Mouse (Mus musculus): ENCODE data around the gene Vav1. TPM values are rescaled to one million over a fixed set of nuclear protein-coding genes. Genes with fewer than 3 reads are reported as not detected.
A peak's percentile ranks its signal among the peaks of the same experiment; 100 is the strongest.

Vav1 gene
- polyA plus RNA-seq (2016; fragmentation: Nextera tagmentation; extraction: Ambion mirVana): 1.6 and 1.7 TPM in 2 replicates

GRCm38 (mm10) chr17:57278943-57279590 is at the start of gene Vav1:
Vav1 (plus strand) TSS chr17:57279100.
- 49% methylated on average over 25 of the region's 26 CpGs for WGBS
- Histone ChIP-seq H3K27me3 (replicated peaks) (peaks cover 39% of the 10 kb centered on the region), H3K36me3 (no peaks in the 10 kb centered on the region), H3K9ac (no peak within 1 kb of the TSS), H3K27ac (ENCODE audit: poor library complexity, severe bottlenecking) (no peak within 1 kb of the TSS), H3K4me3 (no peak within 1 kb of the TSS), H3K4me1 (replicated peaks) (peaks cover 14% of the 10 kb centered on the region), H3K4me2 (no peak within 1 kb of the TSS), H3K9me3 (replicated peaks) (no peaks in the 10 kb centered on the region)
- ATAC-seq (ENCODE audit: insufficient number of reproducible peaks, low FRiP score): no peak

GRCm38 (mm10) chr17:57229851-57230727 is 48.8 kb upstream of the Vav1 start:
- no peak overlapping the region for H3K4me3 ChIP-seq
- peaks cover 18% of the 10 kb centered on the region for H3K27me3 ChIP-seq (replicated peaks)
- no peaks in the 10 kb centered on the region for H3K9me3 ChIP-seq (replicated peaks)
- 72% methylated on average over 15 of the region's 15 CpGs for WGBS
- H3K4me1 ChIP-seq (replicated peaks): 0 out of 2 replicates have a peak, but pooled peaks cover 3% of the 10 kb centered on the region
- no peak overlapping the region for H3K9ac ChIP-seq
- no peak for ATAC-seq (ENCODE audit: insufficient number of reproducible peaks, low FRiP score)
- H3K36me3 ChIP-seq: peaks cover 10% of the 10 kb centered on the region
- no peak overlapping the region for H3K4me2 ChIP-seq
- H3K27ac ChIP-seq (ENCODE audit: poor library complexity, severe bottlenecking): no peak overlapping the region

DNA sequence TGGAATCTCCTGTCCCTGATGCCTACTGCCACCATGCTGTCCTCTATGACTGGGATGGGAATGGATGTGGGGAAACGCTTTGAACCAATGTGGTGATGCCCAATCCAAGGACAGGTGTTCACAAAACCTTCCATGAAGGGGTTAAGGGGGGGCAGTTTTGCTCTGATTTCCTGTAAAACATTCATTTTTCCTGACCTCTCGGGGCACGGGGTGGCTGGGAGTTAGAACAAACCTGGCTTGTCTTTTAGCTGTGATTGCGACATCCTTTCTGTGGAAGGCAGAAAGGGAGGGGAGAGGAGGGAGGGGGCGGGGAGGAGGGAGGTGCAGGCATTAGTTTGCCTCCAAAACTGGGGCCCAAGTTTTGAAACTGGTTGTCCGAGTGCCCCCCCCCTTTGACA is 48.2 kb upstream of the Vav1 start:
- no peak overlapping the region for H3K4me3 ChIP-seq
- ATAC-seq (ENCODE audit: insufficient number of reproducible peaks, low FRiP score): no peak
- no peaks in the 10 kb centered on the region for H3K9me3 ChIP-seq (replicated peaks)
- H3K4me2 ChIP-seq: no peak overlapping the region
- peaks cover 16% of the 10 kb centered on the region for H3K36me3 ChIP-seq
- H3K9ac ChIP-seq: no peak overlapping the region
- H3K4me1 ChIP-seq (replicated peaks): 0 out of 2 replicates have a peak, but pooled peaks cover 3% of the 10 kb centered on the region
- 40% methylated on average over 6 of the region's 6 CpGs for WGBS
- H3K27me3 ChIP-seq (replicated peaks): peaks cover 15% of the 10 kb centered on the region
- H3K27ac ChIP-seq (ENCODE audit: poor library complexity, severe bottlenecking): no peak overlapping the region

DNA sequence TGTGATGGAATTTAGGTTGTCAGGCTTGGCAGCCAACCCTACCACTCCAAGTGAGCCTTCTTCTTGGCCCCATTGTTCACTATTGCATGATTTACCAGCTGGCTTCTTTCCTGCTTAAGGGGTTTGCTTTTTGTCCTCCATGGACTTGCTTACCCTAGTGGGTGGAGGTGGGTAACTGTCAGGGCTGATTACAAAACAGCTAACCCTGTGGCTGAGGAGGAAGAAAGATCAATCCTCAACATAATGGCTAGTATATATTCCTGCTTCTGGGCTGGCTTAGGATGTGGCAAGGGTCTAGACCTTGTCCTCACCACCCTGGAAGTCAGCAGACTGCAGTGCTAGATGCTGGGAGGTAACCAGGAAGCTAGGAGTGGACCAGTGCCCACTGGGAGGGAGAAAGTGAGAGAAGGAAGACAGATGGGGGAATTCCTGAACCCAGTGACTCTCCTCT is 47.6 kb upstream of the Vav1 start:
- Histone ChIP-seq H3K27me3 (replicated peaks) (peaks cover 13% of the 10 kb centered on the region), H3K27ac (ENCODE audit: poor library complexity, severe bottlenecking) (no peak overlapping the region), H3K4me1 (replicated peaks) (0 out of 2 replicates have a peak, but pooled peaks cover under 1% of the 10 kb centered on the region), H3K4me3 (no peak overlapping the region), H3K9me3 (replicated peaks) (no peaks in the 10 kb centered on the region), H3K9ac (no peak overlapping the region), H3K4me2 (no peak overlapping the region), H3K36me3 (peaks cover 22% of the 10 kb centered on the region)
- ATAC-seq (ENCODE audit: insufficient number of reproducible peaks, low FRiP score): no peak

DNA sequence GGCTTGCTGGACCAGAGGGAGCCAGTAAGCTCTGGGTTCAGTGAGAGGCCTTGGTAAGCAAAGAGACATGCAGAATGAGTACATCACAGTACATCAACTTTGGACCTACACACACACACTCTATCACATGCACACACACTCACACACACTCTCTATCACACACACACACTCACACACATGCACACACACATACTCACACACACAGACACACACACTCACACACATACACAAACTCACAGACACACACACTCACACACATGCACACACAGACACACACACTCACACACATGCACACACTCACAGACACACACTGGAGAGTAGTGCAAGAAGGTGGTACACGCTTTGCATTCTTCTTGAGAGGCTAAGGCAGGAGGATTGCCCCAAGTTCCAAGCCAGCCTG is 46.7 kb upstream of the Vav1 start:
- ATAC-seq (ENCODE audit: insufficient number of reproducible peaks, low FRiP score): no peak
- Histone ChIP-seq H3K4me1 (replicated peaks) (no peaks in the 10 kb centered on the region), H3K9ac (no peak overlapping the region), H3K4me3 (no peak overlapping the region), H3K4me2 (no peak overlapping the region), H3K27me3 (replicated peaks) (0 out of 2 replicates have a peak, but pooled peaks cover 5% of the 10 kb centered on the region), H3K9me3 (replicated peaks) (no peaks in the 10 kb centered on the region), H3K27ac (ENCODE audit: poor library complexity, severe bottlenecking) (no peak overlapping the region), H3K36me3 (peaks cover 31% of the 10 kb centered on the region)
- 75% methylated on average over 1 of the region's 1 CpGs for WGBS

DNA sequence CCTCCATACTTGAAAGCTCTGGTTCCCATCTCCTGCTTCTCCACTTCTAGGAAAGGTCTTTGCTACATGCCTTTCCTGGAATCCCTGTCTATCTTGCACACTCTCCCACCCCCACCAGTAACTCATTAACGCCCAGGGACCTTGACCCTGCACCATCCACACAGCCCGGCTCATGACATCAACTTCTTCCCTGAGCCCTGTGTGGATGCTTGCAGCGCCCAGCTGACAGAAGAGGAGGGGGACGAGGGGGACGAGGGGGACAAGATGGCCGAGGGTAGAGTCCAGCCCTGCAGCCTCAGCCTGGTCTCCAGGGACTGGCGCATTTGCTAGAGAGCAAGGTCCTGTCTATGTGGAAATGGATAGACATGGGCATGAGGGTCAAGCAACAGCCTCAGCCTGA is 45.9 kb upstream of the Vav1 start:
- Histone ChIP-seq H3K4me3 (no peak overlapping the region), H3K9ac (no peak overlapping the region), H3K27ac (ENCODE audit: poor library complexity, severe bottlenecking) (no peak overlapping the region), H3K27me3 (replicated peaks) (0 out of 2 replicates have a peak, but pooled peaks cover 5% of the 10 kb centered on the region), H3K36me3 (peaks cover 39% of the 10 kb centered on the region), H3K4me2 (no peak overlapping the region), H3K4me1 (replicated peaks) (no peaks in the 10 kb centered on the region), H3K9me3 (replicated peaks) (no peaks in the 10 kb centered on the region)
- ATAC-seq (ENCODE audit: insufficient number of reproducible peaks, low FRiP score): no peak
- 41% methylated on average over 7 of the region's 7 CpGs for WGBS

DNA sequence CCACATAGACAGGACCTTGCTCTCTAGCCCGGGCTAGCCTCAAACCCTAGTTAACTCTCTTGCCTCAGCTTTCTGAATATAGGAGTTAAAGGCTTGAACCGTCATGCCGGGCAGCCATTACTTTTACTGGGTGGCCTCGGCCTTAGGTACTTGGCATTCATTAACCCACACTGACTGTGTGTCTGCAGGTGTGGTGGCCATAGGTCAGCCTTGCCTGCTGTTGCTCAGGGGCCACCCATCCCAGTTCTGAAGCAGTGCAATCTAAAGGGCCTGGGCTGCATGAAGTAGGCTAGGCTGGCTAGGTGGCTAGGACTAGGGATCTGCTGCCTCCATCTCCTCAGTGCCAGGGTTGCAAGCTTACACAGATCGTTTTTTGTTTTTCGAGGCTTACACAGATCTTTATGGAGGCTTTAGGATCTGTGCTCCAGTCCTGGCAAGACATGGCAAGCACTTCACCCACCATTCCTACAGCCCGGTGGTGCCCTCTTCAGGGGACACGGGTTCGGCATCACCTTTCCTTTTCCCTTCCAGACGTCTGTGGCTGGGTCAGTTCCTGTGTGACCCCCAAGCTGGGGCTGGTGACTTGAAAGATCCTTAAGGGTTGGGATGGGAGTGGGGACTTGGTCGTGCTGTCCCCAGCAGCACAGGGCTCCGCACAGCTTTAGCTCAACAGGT is 44.5 kb upstream of the Vav1 start:
- Histone ChIP-seq H3K9ac (no peak overlapping the region), H3K27me3 (replicated peaks) (0 out of 2 replicates have a peak, but pooled peaks cover 5% of the 10 kb centered on the region), H3K4me1 (replicated peaks) (no peaks in the 10 kb centered on the region), H3K4me2 (no peak overlapping the region), H3K9me3 (replicated peaks) (no peaks in the 10 kb centered on the region), H3K36me3 (peaks cover 41% of the 10 kb centered on the region), H3K4me3 (no peak overlapping the region), H3K27ac (ENCODE audit: poor library complexity, severe bottlenecking) (no peak overlapping the region)
- WGBS: 81% methylated on average over 12 of the region's 12 CpGs
- ATAC-seq (ENCODE audit: insufficient number of reproducible peaks, low FRiP score): no peak

- whole genome bisulfite sequencing: 85% methylated on average over 5 of the region's 5 CpGs
- Histone ChIP-seq H3K27me3 (replicated peaks) (0 out of 2 replicates have a peak, but pooled peaks cover 5% of the 10 kb centered on the region), H3K4me1 (replicated peaks) (no peaks in the 10 kb centered on the region), H3K27ac (ENCODE audit: poor library complexity, severe bottlenecking) (no peak overlapping the region), H3K9ac (no peak overlapping the region), H3K9me3 (replicated peaks) (no peaks in the 10 kb centered on the region), H3K4me2 (no peak overlapping the region), H3K4me3 (no peak overlapping the region), H3K36me3 (peaks cover 41% of the 10 kb centered on the region)
- ATAC-seq (ENCODE audit: insufficient number of reproducible peaks, low FRiP score): peak; percentile 23; the same call in 1 of the 2 replicates
These were observed 43.1 kb upstream of the Vav1 start for GRCm38 (mm10) chr17:57235803-57236202.

DNA sequence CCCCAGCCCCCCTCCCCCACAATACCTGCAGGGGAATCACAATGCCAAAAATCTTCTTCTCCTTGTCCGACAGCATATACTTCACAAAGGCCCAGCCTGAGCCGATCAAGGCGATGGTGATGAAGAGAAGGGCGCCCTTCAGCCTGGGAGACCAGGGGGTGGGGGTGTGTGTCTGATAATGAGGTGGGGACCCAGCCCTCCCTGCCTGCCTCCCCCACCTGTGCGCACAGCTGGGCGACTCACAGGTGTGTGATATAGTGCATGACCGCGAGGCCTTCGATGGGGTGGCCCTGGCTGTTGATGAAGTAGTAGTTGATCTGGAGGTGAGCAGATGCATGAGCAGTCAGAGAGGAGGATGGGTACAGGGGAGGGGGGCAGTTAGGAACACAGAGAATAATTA is 41.7 kb upstream of the Vav1 start:
- H3K9me3 ChIP-seq (replicated peaks): peaks cover 3% of the 10 kb centered on the region; the same call in 1 of the 2 replicates
- H3K4me3 ChIP-seq: no peak overlapping the region
- 87% methylated on average over 9 of the region's 9 CpGs for WGBS
- H3K36me3 ChIP-seq: peaks cover 49% of the 10 kb centered on the region
- no peaks in the 10 kb centered on the region for H3K4me1 ChIP-seq (replicated peaks)
- 0 out of 2 replicates have a peak, but pooled peaks cover 2% of the 10 kb centered on the region for H3K27me3 ChIP-seq (replicated peaks)
- no peak overlapping the region for H3K27ac ChIP-seq (ENCODE audit: poor library complexity, severe bottlenecking)
- H3K9ac ChIP-seq: no peak overlapping the region
- no peak overlapping the region for H3K4me2 ChIP-seq
- no peak for ATAC-seq (ENCODE audit: insufficient number of reproducible peaks, low FRiP score)

- WGBS: 58% methylated on average over 10 of the region's 10 CpGs
- no peak overlapping the region for H3K4me3 ChIP-seq
- no peak overlapping the region for H3K27ac ChIP-seq (ENCODE audit: poor library complexity, severe bottlenecking)
These were observed 35.1 kb upstream of the Vav1 start for GRCm38 (mm10) chr17:57243650-57244370.

More at GRCm38 (mm10) chr17:57243650-57244370, 35.1 kb upstream of the Vav1 start:
- Histone ChIP-seq H3K4me2 (no peak overlapping the region), H3K4me1 (replicated peaks) (peaks cover 10% of the 10 kb centered on the region), H3K9me3 (replicated peaks) (peaks cover 3% of the 10 kb centered on the region; the same call in 1 of the 2 replicates), H3K36me3 (peaks cover 34% of the 10 kb centered on the region), H3K9ac (no peak overlapping the region), H3K27me3 (replicated peaks) (no peaks in the 10 kb centered on the region)
- ATAC-seq (ENCODE audit: insufficient number of reproducible peaks, low FRiP score): no peak
